Mouse (Mus musculus): ENCODE measurements around the gene Pank4. TPM values are rescaled to one million over a fixed set of nuclear protein-coding genes. Genes with fewer than 3 reads are reported as not detected.

Pank4 gene
- polyA plus RNA-seq, 1 experiment from 2014 or later: 37.8 TPM

- no peak overlapping the region for H3K27ac ChIP-seq (ENCODE audit: low read depth, low read length)
- no peak overlapping the region for H3K4me2 ChIP-seq (ENCODE audit: low read length)
- H3K4me3 ChIP-seq (ENCODE audit: low read length): no peak overlapping the region
- H3K9me3 ChIP-seq (ENCODE audit: control insufficient read depth, low read length): no peaks in the 10 kb centered on the region
- H3K27me3 ChIP-seq (replicated peaks; ENCODE audit: control insufficient read depth, insufficient read depth, low read length): no peaks in the 10 kb centered on the region
- no peak overlapping the region for H3K9ac ChIP-seq (ENCODE audit: low read depth, low read length)
- no peak for ATAC-seq
- no peaks in the 10 kb centered on the region for H3K36me3 ChIP-seq (ENCODE audit: control insufficient read depth, insufficient read depth, low read length)
- H3K4me1 ChIP-seq (ENCODE audit: control insufficient read depth, insufficient read depth, low read depth, low read length): peaks cover 9% of the 10 kb centered on the region
- WGBS: 90% methylated on average over 5 of the region's 5 CpGs
Observed at GRCm38 (mm10) chr4:154941831-154942230, 22.1 kb upstream of the Pank4 start.

- 86% methylated on average over 10 of the region's 10 CpGs for WGBS
- no peaks in the 10 kb centered on the region for H3K27me3 ChIP-seq (replicated peaks; ENCODE audit: control insufficient read depth, insufficient read depth, low read length)
- no peaks in the 10 kb centered on the region for H3K36me3 ChIP-seq (ENCODE audit: control insufficient read depth, insufficient read depth, low read length)
- no peak overlapping the region for H3K9ac ChIP-seq (ENCODE audit: low read depth, low read length)
- no peaks in the 10 kb centered on the region for H3K9me3 ChIP-seq (ENCODE audit: control insufficient read depth, low read length)
- no peak for ATAC-seq
- H3K4me3 ChIP-seq (ENCODE audit: low read length): no peak overlapping the region
- H3K4me1 ChIP-seq (ENCODE audit: control insufficient read depth, insufficient read depth, low read depth, low read length): peaks cover 9% of the 10 kb centered on the region
- no peak overlapping the region for H3K27ac ChIP-seq (ENCODE audit: low read depth, low read length)
- no peak overlapping the region for H3K4me2 ChIP-seq (ENCODE audit: low read length)
Observed at GRCm38 (mm10) chr4:154942632-154943322, 21.1 kb upstream of the Pank4 start.

GRCm38 (mm10) chr4:154943323-154944039 is 20.4 kb upstream of the Pank4 start:
- 88% methylated on average over 6 of the region's 6 CpGs for WGBS
- Histone ChIP-seq H3K4me3 (ENCODE audit: low read length) (no peak overlapping the region), H3K9me3 (ENCODE audit: control insufficient read depth, low read length) (no peaks in the 10 kb centered on the region), H3K9ac (ENCODE audit: low read depth, low read length) (no peak overlapping the region), H3K27ac (ENCODE audit: low read depth, low read length) (no peak overlapping the region), H3K27me3 (replicated peaks; ENCODE audit: control insufficient read depth, insufficient read depth, low read length) (no peaks in the 10 kb centered on the region), H3K4me2 (ENCODE audit: low read length) (no peak overlapping the region), H3K4me1 (ENCODE audit: control insufficient read depth, insufficient read depth, low read depth, low read length) (peaks cover 9% of the 10 kb centered on the region), H3K36me3 (ENCODE audit: control insufficient read depth, insufficient read depth, low read length) (no peaks in the 10 kb centered on the region)
- ATAC-seq: no peak

- H3K36me3 ChIP-seq (ENCODE audit: control insufficient read depth, insufficient read depth, low read length): no peaks in the 10 kb centered on the region
- H3K4me2 ChIP-seq (ENCODE audit: low read length): no peak overlapping the region
- peaks cover 9% of the 10 kb centered on the region for H3K4me1 ChIP-seq (ENCODE audit: control insufficient read depth, insufficient read depth, low read depth, low read length)
- no peaks in the 10 kb centered on the region for H3K9me3 ChIP-seq (ENCODE audit: control insufficient read depth, low read length)
- no peak overlapping the region for H3K4me3 ChIP-seq (ENCODE audit: low read length)
- ATAC-seq: peak; percentile 62
- no peak overlapping the region for H3K9ac ChIP-seq (ENCODE audit: low read depth, low read length)
- H3K27ac ChIP-seq (ENCODE audit: low read depth, low read length): no peak overlapping the region
- no peaks in the 10 kb centered on the region for H3K27me3 ChIP-seq (replicated peaks; ENCODE audit: control insufficient read depth, insufficient read depth, low read length)
- 17% methylated on average over 2 of the region's 2 CpGs for WGBS
Observed at GRCm38 (mm10) chr4:154944121-154944590, 19.8 kb upstream of the Pank4 start.

GRCm38 (mm10) chr4:154946319-154946718 is 17.6 kb upstream of the Pank4 start:
- H3K27ac ChIP-seq (ENCODE audit: low read depth, low read length): peak overlapping the region; percentile 69
- WGBS: under 1% methylated on average over 8 of the region's 8 CpGs
- ATAC-seq: peak; percentile 88
- H3K4me3 ChIP-seq (ENCODE audit: low read length): peak overlapping the region; percentile 39
- no peaks in the 10 kb centered on the region for H3K9me3 ChIP-seq (ENCODE audit: control insufficient read depth, low read length)
- H3K9ac ChIP-seq (ENCODE audit: low read depth, low read length): peak overlapping the region; percentile 56
- no peaks in the 10 kb centered on the region for H3K27me3 ChIP-seq (replicated peaks; ENCODE audit: control insufficient read depth, insufficient read depth, low read length)
- peaks cover 9% of the 10 kb centered on the region for H3K4me1 ChIP-seq (ENCODE audit: control insufficient read depth, insufficient read depth, low read depth, low read length)
- H3K36me3 ChIP-seq (ENCODE audit: control insufficient read depth, insufficient read depth, low read length): no peaks in the 10 kb centered on the region
- H3K4me2 ChIP-seq (ENCODE audit: low read length): peak overlapping the region; percentile 67

GRCm38 (mm10) chr4:154948066-154948939 is 15.6 kb upstream of the Pank4 start:
- H3K4me1 ChIP-seq (ENCODE audit: control insufficient read depth, insufficient read depth, low read depth, low read length): peaks cover 16% of the 10 kb centered on the region
- peak; percentile 83 for ATAC-seq
- H3K27me3 ChIP-seq (replicated peaks; ENCODE audit: control insufficient read depth, insufficient read depth, low read length): no peaks in the 10 kb centered on the region; the same call in 1 of the 2 replicates
- H3K9me3 ChIP-seq (ENCODE audit: control insufficient read depth, low read length): no peaks in the 10 kb centered on the region
- H3K27ac ChIP-seq (ENCODE audit: low read depth, low read length): peak overlapping the region; percentile 69
- WGBS: 32% methylated on average over 14 of the region's 14 CpGs
- H3K4me3 ChIP-seq (ENCODE audit: low read length): no peak overlapping the region
- no peak overlapping the region for H3K4me2 ChIP-seq (ENCODE audit: low read length)
- H3K36me3 ChIP-seq (ENCODE audit: control insufficient read depth, insufficient read depth, low read length): no peaks in the 10 kb centered on the region
- H3K9ac ChIP-seq (ENCODE audit: low read depth, low read length): no peak overlapping the region

GRCm38 (mm10) chr4:154948940-154949588 is 14.9 kb upstream of the Pank4 start:
- Histone ChIP-seq H3K4me1 (ENCODE audit: control insufficient read depth, insufficient read depth, low read depth, low read length) (peaks cover 16% of the 10 kb centered on the region), H3K9ac (ENCODE audit: low read depth, low read length) (no peak overlapping the region), H3K9me3 (ENCODE audit: control insufficient read depth, low read length) (no peaks in the 10 kb centered on the region), H3K27ac (ENCODE audit: low read depth, low read length) (peak overlapping the region; percentile 69), H3K4me3 (ENCODE audit: low read length) (no peak overlapping the region), H3K27me3 (replicated peaks; ENCODE audit: control insufficient read depth, insufficient read depth, low read length) (no peaks in the 10 kb centered on the region; the same call in 1 of the 2 replicates), H3K36me3 (ENCODE audit: control insufficient read depth, insufficient read depth, low read length) (no peaks in the 10 kb centered on the region), H3K4me2 (ENCODE audit: low read length) (peak overlapping the region; percentile 35; the same call in 1 of the 2 replicates)
- whole genome bisulfite sequencing: 38% methylated on average over 6 of the region's 6 CpGs
- ATAC-seq: 0 out of 2 replicates have a peak, but pooled peaks have one; percentile 4

GRCm38 (mm10) chr4:154949589-154949982 is 14.3 kb upstream of the Pank4 start:
- Histone ChIP-seq H3K27ac (ENCODE audit: low read depth, low read length) (no peak overlapping the region; the same call in 1 of the 2 replicates), H3K9ac (ENCODE audit: low read depth, low read length) (0 out of 2 replicates have a peak overlapping the region, but pooled peaks have one; percentile 28), H3K4me2 (ENCODE audit: low read length) (peak overlapping the region; percentile 35), H3K27me3 (replicated peaks; ENCODE audit: control insufficient read depth, insufficient read depth, low read length) (no peaks in the 10 kb centered on the region; the same call in 1 of the 2 replicates), H3K9me3 (ENCODE audit: control insufficient read depth, low read length) (no peaks in the 10 kb centered on the region), H3K4me3 (ENCODE audit: low read length) (no peak overlapping the region), H3K4me1 (ENCODE audit: control insufficient read depth, insufficient read depth, low read depth, low read length) (peaks cover 16% of the 10 kb centered on the region), H3K36me3 (ENCODE audit: control insufficient read depth, insufficient read depth, low read length) (no peaks in the 10 kb centered on the region)
- ATAC-seq: no peak
- WGBS: 2% methylated on average over 14 of the region's 16 CpGs
